Mouse (Mus musculus) neural tube, embryonic 11.5 days (tissue): Measurements from ENCODE around the gene Zbtb8a. TPM values are rescaled to one million over a fixed set of nuclear protein-coding genes. Genes with fewer than 3 reads are reported as not detected.
"Not testable (repeated sequence)": the region's sequence is repeated elsewhere in the genome, so short reads cannot be mapped to it uniquely, and the experiment has no call there.

ENCODE experiments used
- ATAC-seq: fragments of 200-750 bp; cut with Nextera tagmentation; 2 replicates; pipeline ENCODE4 v1.8.0; 2017; ENCODE audit warnings: moderate number of reproducible peaks, mild to moderate bottlenecking, moderate TSS enrichment, moderate library complexity; ENCODE audit not compliant: insufficient read depth, low FRiP score, low TSS enrichment
- DNase-seq: peaks from one replicate; pipeline ENCODE4 v3.0.0-alpha.2; 2015; ENCODE audit warnings: low spot score
- H3K27ac ChIP-seq: fragments of 300-500 bp; sonication (generic); 2 replicates; pipeline ENCODE4 v1.5.1; 2014; ENCODE audit warnings: low read depth, mild to moderate bottlenecking, low read length
- H3K27me3 ChIP-seq: fragments of 300-500 bp; sonication (generic); 2 replicates; pipeline ENCODE4 v1.6.1; 2014; ENCODE audit warnings: mild to moderate bottlenecking, low read length, mixed read lengths; ENCODE audit not compliant: control insufficient read depth, insufficient read depth
- H3K36me3 ChIP-seq: fragments of 300-500 bp; sonication (generic); 2 replicates; pipeline ENCODE4 v1.6.1; 2014; ENCODE audit warnings: mild to moderate bottlenecking, low read length, moderate library complexity, mixed read lengths; ENCODE audit not compliant: control insufficient read depth, insufficient read depth
- H3K4me1 ChIP-seq: fragments of 300-500 bp; sonication (generic); 2 replicates; pipeline ENCODE4 v1.6.1; 2014; ENCODE audit warnings: low read length, mixed read lengths; ENCODE audit not compliant: control insufficient read depth, insufficient read depth
- H3K4me2 ChIP-seq: fragments of 300-500 bp; sonication (generic); 2 replicates; pipeline ENCODE4 v1.6.1; 2014; ENCODE audit warnings: low read depth, mild to moderate bottlenecking, moderate library complexity
- H3K4me3 ChIP-seq: fragments of 300-500 bp; sonication (generic); 2 replicates; pipeline ENCODE4 v1.5.1; 2014; ENCODE audit warnings: low read depth, low read length
- H3K9ac ChIP-seq: fragments of 300-500 bp; sonication (generic); 2 replicates; pipeline ENCODE4 v1.6.1; 2014; ENCODE audit warnings: mild to moderate bottlenecking, low read length
- H3K9me3 ChIP-seq: fragments of 300-500 bp; sonication (generic); 2 replicates; pipeline ENCODE4 v1.6.1; 2016; ENCODE audit warnings: low read length; ENCODE audit not compliant: control insufficient read depth
- WGBS: fragments of 180-500 bp; shearing (Covaris S2); extraction: QIAGEN DNeasy Blood & Tissue Kit; methylation state at CpG from one replicate; pipeline ENCODE4 v1.1.7; 2014; 5-methylcytosine and 5-hydroxymethylcytosine counted together
- polyA plus RNA-seq: library from polyadenylated mRNA; unstranded; fragments of >200 nt; fragmentation: Nextera tagmentation; extraction: Ambion mirVana; gene quantifications from 2 replicates; pipeline ENCODE4 v1.2.1, GENCODE M21; 2014

Zbtb8a gene
- polyA plus RNA-seq = 6.7 and 7.4 TPM in 2 replicates

- Histone ChIP-seq H3K9me3 (no peaks in the 10 kb centered on the region), H3K36me3 (no peaks in the 10 kb centered on the region), H3K27me3 (peaks cover 20% of the 10 kb centered on the region), H3K4me2 (peak within 1 kb of the TSS; percentile 67), H3K4me1 (0 out of 2 replicates have a peak, but pooled peaks cover 2% of the 10 kb centered on the region), H3K27ac (peak within 1 kb of the TSS; percentile 70; the same call in 1 of the 2 replicates), H3K9ac (peak within 1 kb of the TSS; percentile 87), H3K4me3 (peak within 1 kb of the TSS; percentile 82)
- ATAC-seq (peak; percentile 53), DNase-seq (peak; percentile 74)
- 2% methylated on average over 60 of the region's 65 CpGs for WGBS
Observed at GRCm38 (mm10) chr4:129377601-129378390, at the start of gene Zbtb8a. Zbtb8a (minus strand) TSS chr4:129378116.

GRCm38 (mm10) chr4:129418321-129418720 lies 40.4 kb upstream of the Zbtb8a start:
- DNase-seq (no peak), ATAC-seq (no peak)
- Histone ChIP-seq H3K27me3 (no peaks in the 10 kb centered on the region), H3K9me3 (no peaks in the 10 kb centered on the region), H3K9ac (no peak overlapping the region), H3K4me2 (no peak overlapping the region), H3K27ac (no peak overlapping the region), H3K4me1 (no peaks in the 10 kb centered on the region), H3K36me3 (no peaks in the 10 kb centered on the region), H3K4me3 (no peak overlapping the region)
- 79% methylated on average over 5 of the region's 5 CpGs for WGBS

GRCm38 (mm10) chr4:129416478-129416877 lies 38.6 kb upstream of the Zbtb8a start:
- H3K4me3 ChIP-seq = no peak overlapping the region
- H3K9ac ChIP-seq = no peak overlapping the region
- no peak overlapping the region for H3K27ac ChIP-seq
- H3K36me3 ChIP-seq = no peaks in the 10 kb centered on the region
- ATAC-seq (no peak), DNase-seq (no peak)
- no peak overlapping the region for H3K4me2 ChIP-seq
- no peaks in the 10 kb centered on the region for H3K9me3 ChIP-seq
- WGBS = 88% methylated on average over 5 of the region's 5 CpGs
- no peaks in the 10 kb centered on the region for H3K4me1 ChIP-seq
- no peaks in the 10 kb centered on the region for H3K27me3 ChIP-seq

GRCm38 (mm10) chr4:129415892-129416291 lies 38.0 kb upstream of the Zbtb8a start:
- no peaks in the 10 kb centered on the region for H3K36me3 ChIP-seq
- DNase-seq (no peak), ATAC-seq (no peak)
- H3K27ac ChIP-seq = no peak overlapping the region
- H3K9ac ChIP-seq = no peak overlapping the region
- H3K4me1 ChIP-seq = no peaks in the 10 kb centered on the region
- no peak overlapping the region for H3K4me3 ChIP-seq
- 91% methylated on average over 5 of the region's 5 CpGs for WGBS
- H3K27me3 ChIP-seq = no peaks in the 10 kb centered on the region
- H3K4me2 ChIP-seq = no peak overlapping the region
- H3K9me3 ChIP-seq = no peaks in the 10 kb centered on the region

GRCm38 (mm10) chr4:129410991-129411390 lies 33.1 kb upstream of the Zbtb8a start:
- Histone ChIP-seq H3K36me3 (no peaks in the 10 kb centered on the region), H3K27me3 (no peaks in the 10 kb centered on the region), H3K4me1 (no peaks in the 10 kb centered on the region), H3K27ac (no peak overlapping the region), H3K4me3 (no peak overlapping the region), H3K9ac (no peak overlapping the region), H3K9me3 (no peaks in the 10 kb centered on the region), H3K4me2 (no peak overlapping the region)
- ATAC-seq = no peak
- no peak for DNase-seq

GRCm38 (mm10) chr4:129410532-129410931 lies 32.6 kb upstream of the Zbtb8a start:
- H3K27me3 ChIP-seq, H3K9ac ChIP-seq, H3K27ac ChIP-seq, H3K4me3 ChIP-seq, H3K4me2 ChIP-seq, DNase-seq, ATAC-seq, H3K9me3 ChIP-seq, H3K36me3 ChIP-seq, H3K4me1 ChIP-seq: not testable (repeated sequence)
- 83% methylated on average over 3 of the region's 3 CpGs for WGBS

GRCm38 (mm10) chr4:129406447-129406846 lies 28.5 kb upstream of the Zbtb8a start:
- ATAC-seq = no peak
- 0 out of 2 replicates have a peak overlapping the region, but pooled peaks have one; percentile 19 for H3K9ac ChIP-seq
- H3K4me3 ChIP-seq = peak overlapping the region; percentile 24
- peak overlapping the region; percentile 48 for H3K4me2 ChIP-seq
- no peaks in the 10 kb centered on the region for H3K9me3 ChIP-seq
- H3K27ac ChIP-seq = no peak overlapping the region
- H3K4me1 ChIP-seq = no peaks in the 10 kb centered on the region
- no peaks in the 10 kb centered on the region for H3K36me3 ChIP-seq
- DNase-seq = peak; percentile 73
- no peaks in the 10 kb centered on the region for H3K27me3 ChIP-seq
- 2% methylated on average over 25 of the region's 25 CpGs for WGBS

GRCm38 (mm10) chr4:129399813-129400212 lies 21.9 kb upstream of the Zbtb8a start:
- no peak for ATAC-seq
- WGBS = 84% methylated on average over 4 of the region's 4 CpGs

GRCm38 (mm10) chr4:129396960-129397359 lies 19.0 kb upstream of the Zbtb8a start:
- no peaks in the 10 kb centered on the region for H3K4me1 ChIP-seq
- no peak overlapping the region for H3K4me3 ChIP-seq
- WGBS = 87% methylated on average over 3 of the region's 3 CpGs
- H3K36me3 ChIP-seq = no peaks in the 10 kb centered on the region
- H3K27ac ChIP-seq = no peak overlapping the region
- H3K4me2 ChIP-seq = no peak overlapping the region
- DNase-seq (no peak), ATAC-seq (no peak)
- no peaks in the 10 kb centered on the region for H3K9me3 ChIP-seq
- H3K27me3 ChIP-seq = no peaks in the 10 kb centered on the region
- H3K9ac ChIP-seq = no peak overlapping the region

More at GRCm38 (mm10) chr4:129399813-129400212, 21.9 kb upstream of the Zbtb8a start:
- Histone ChIP-seq H3K9ac (no peak overlapping the region), H3K4me2 (no peak overlapping the region), H3K4me3 (no peak overlapping the region), H3K4me1 (no peaks in the 10 kb centered on the region), H3K27ac (no peak overlapping the region), H3K36me3 (no peaks in the 10 kb centered on the region), H3K27me3 (no peaks in the 10 kb centered on the region), H3K9me3 (no peaks in the 10 kb centered on the region)
- no peak for DNase-seq
